Mouse (Mus musculus) erythroblast, embryonic 14.5 days (primary cell): ENCODE data around the gene Cnr2.

ENCODE experiments used
- GATA1 ChIP-seq: IDR thresholded peaks from 2 replicates; pipeline ENCODE4 v1.6.1; 2012; ENCODE audit warnings: low read length, inconsistent platforms, mixed read lengths
- TAL1 ChIP-seq: IDR thresholded peaks from 3 replicates; pipeline ENCODE4 v1.6.1; 2012; ENCODE audit warnings: low read length, inconsistent platforms, mixed read lengths

DNA sequence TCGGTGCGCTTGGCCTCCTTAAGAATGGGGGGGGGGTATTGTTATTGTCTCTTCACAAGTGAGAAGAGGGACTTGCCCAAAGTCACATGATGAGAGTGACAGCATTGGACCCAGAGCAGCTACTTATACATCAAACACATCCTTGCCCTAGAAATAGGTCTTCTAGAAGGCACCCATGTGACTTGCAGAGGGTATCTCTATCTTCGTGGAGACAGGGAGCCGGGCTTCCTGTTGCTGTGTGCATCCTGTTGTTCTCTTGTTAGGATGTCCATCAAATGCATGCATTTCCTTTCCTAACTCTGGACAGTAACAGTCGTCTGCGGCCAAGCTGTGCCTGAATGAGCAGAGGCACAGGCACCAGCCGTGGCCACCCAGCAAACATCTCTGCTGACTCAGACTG lies 16.3 kb downstream of the Cnr2 start:
- TF ChIP-seq GATA1 (no peak), TAL1 (no peak)
